Mouse (Mus musculus): Measurements from ENCODE around the gene Otud7a.

- TF ChIP-seq EP300 (IDR thresholded peaks at IDR 0.05; ENCODE audit: low read depth) (no peak), CTCF (IDR thresholded peaks at IDR 0.05; ENCODE audit: low read depth) (no peak)
Observed at GRCm38 (mm10) chr7:63720682-63721081, 276.1 kb downstream of the Otud7a start.

All from liver, postnatal 0 days (tissue).